Mouse (Mus musculus): ENCODE data around the gene N4bp3.
"Not testable (repeated sequence)": the region's sequence is repeated elsewhere in the genome, so short reads cannot be mapped to it uniquely, and the experiment has no call there.

N4bp3 gene
- long read RNA-seq, experiment 1, transcript N4bp3-201 (5 exons, 2,367 nt), result major isoform, 9 of 9 reads
- long read RNA-seq, experiment 1, partial matches to known transcripts, result 0 of 9 reads
- long read RNA-seq, experiment 1, other reads (novel, unspliced or antisense), result 0 of 9 reads
- long read RNA-seq, experiment 2, transcript N4bp3-201 (5 exons, 2,367 nt), result major isoform, 6 of 6 reads
- long read RNA-seq, experiment 2, partial matches to known transcripts, result 0 of 6 reads
- long read RNA-seq, experiment 2, other reads (novel, unspliced or antisense), result 0 of 6 reads

GRCm38 (mm10) chr11:51650691-51651515 is at the start of gene N4bp3, which contains the start of gene D930048N14Rik:
Gene N4bp3, minus strand, starts transcription at chr11:51650842.
Gene D930048N14Rik, plus strand, starts transcription at chr11:51650954.
- intact Hi-C loops (cut with DNase I), result loop anchor here (2.0 kb wide), 1 partner anchor 32 kb away; the partner anchor contains the start of gene Nhp2

GRCm38 (mm10) chr11:51694984-51695383 is 44.3 kb upstream of the N4bp3 start:
- intact Hi-C loops (cut with DNase I), result no loop called here

GRCm38 (mm10) chr11:51690597-51690996 is 40.0 kb upstream of the N4bp3 start:
- intact Hi-C loops (cut with DNase I), result not testable (repeated sequence)

GRCm38 (mm10) chr11:51689343-51689742 is 38.7 kb upstream of the N4bp3 start:
- intact Hi-C loops (cut with DNase I), result no loop called here

GRCm38 (mm10) chr11:51688330-51689328 is 38.0 kb upstream of the N4bp3 start, which contains the start of gene 0610009B22Rik:
Gene 0610009B22Rik, minus strand, starts transcription at chr11:51688874.
- intact Hi-C loops (cut with DNase I), result no loop called here

- intact Hi-C loops (cut with DNase I), result loop anchor here (1.0 kb wide), 1 partner anchor 65 kb away; no protein-coding TSS in a partner anchor
These were observed 31.3 kb upstream of the N4bp3 start for GRCm38 (mm10) chr11:51681976-51682374.

GRCm38 (mm10) chr11:51681324-51681975 is 30.8 kb upstream of the N4bp3 start:
- intact Hi-C loops (cut with DNase I), result loop anchor here (1.0 kb wide), 1 partner anchor 64 kb away; no protein-coding TSS in a partner anchor

- intact Hi-C loops (cut with DNase I), result no loop called here
These were observed 28.8 kb upstream of the N4bp3 start for GRCm38 (mm10) chr11:51679466-51679865.

GRCm38 (mm10) chr11:51677737-51678418 is 27.2 kb upstream of the N4bp3 start:
- intact Hi-C loops (cut with DNase I), result no loop called here

GRCm38 (mm10) chr11:51675386-51675785 is 24.7 kb upstream of the N4bp3 start:
- intact Hi-C loops (cut with DNase I), result no loop called here

GRCm38 (mm10) chr11:51673291-51673690 is 22.6 kb upstream of the N4bp3 start:
- intact Hi-C loops (cut with DNase I), result no loop called here

GRCm38 (mm10) chr11:51671376-51671775 is 20.7 kb upstream of the N4bp3 start:
- intact Hi-C loops (cut with DNase I), result no loop called here

GRCm38 (mm10) chr11:51670846-51671245 is 20.2 kb upstream of the N4bp3 start:
- intact Hi-C loops (cut with DNase I), result no loop called here

- intact Hi-C loops (cut with DNase I), result not testable (repeated sequence)
These were observed 14.1 kb upstream of the N4bp3 start for GRCm38 (mm10) chr11:51664747-51665146.

- intact Hi-C loops (cut with DNase I), result no loop called here
These were observed 12.0 kb upstream of the N4bp3 start for GRCm38 (mm10) chr11:51662632-51663031.

GRCm38 (mm10) chr11:51661867-51662365 is 11.3 kb upstream of the N4bp3 start:
- intact Hi-C loops (cut with DNase I), result no loop called here

- intact Hi-C loops (cut with DNase I), result no loop called here
These were observed 8.1 kb upstream of the N4bp3 start for GRCm38 (mm10) chr11:51658705-51659104.

GRCm38 (mm10) chr11:51658291-51658690 is 7.6 kb upstream of the N4bp3 start:
- intact Hi-C loops (cut with DNase I), result no loop called here

- intact Hi-C loops (cut with DNase I), result no loop called here
These were observed 6.3 kb upstream of the N4bp3 start for GRCm38 (mm10) chr11:51656798-51657521.
